Mouse (Mus musculus): ENCODE data around the gene Astn2.

Astn2 gene

DNA sequence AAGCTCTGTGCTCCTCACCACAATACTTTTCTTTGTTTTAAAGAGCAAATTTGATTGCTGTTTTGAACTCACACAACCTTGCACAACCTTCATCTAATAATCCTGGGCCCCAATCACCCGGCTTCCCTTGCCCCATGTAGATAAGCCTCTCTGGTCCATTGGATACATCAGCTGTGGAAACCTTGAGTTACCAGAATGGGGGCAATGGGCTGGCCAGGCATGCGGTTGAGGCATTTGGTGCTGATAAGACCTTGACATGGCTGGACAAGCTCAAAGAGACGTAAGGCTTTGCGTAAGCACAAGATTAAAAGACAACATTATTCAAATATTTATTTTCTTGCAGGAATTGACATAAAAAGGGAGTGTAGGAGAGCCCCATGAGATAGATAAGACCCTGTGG, 988.9 kb downstream of the Astn2 start:
- no peaks in the 10 kb centered on the region for H3K36me3 ChIP-seq (ENCODE audit: insufficient read depth, low read length)
- no peaks in the 10 kb centered on the region for H3K9me3 ChIP-seq (ENCODE audit: low read length)
- H3K4me3 ChIP-seq (replicated peaks; ENCODE audit: low read length), result no peak overlapping the region
- TF ChIP-seq NANOG (IDR thresholded peaks at IDR 0.05; ENCODE audit: borderline replicate concordance, low read length), result no peak
- no peaks in the 10 kb centered on the region for H3K27me3 ChIP-seq (ENCODE audit: insufficient read depth, low read length)
- H3K4me1 ChIP-seq (replicated peaks; ENCODE audit: low read depth, low read length), result peaks cover 5% of the 10 kb centered on the region; the same call in 1 of the 2 replicates

DNA sequence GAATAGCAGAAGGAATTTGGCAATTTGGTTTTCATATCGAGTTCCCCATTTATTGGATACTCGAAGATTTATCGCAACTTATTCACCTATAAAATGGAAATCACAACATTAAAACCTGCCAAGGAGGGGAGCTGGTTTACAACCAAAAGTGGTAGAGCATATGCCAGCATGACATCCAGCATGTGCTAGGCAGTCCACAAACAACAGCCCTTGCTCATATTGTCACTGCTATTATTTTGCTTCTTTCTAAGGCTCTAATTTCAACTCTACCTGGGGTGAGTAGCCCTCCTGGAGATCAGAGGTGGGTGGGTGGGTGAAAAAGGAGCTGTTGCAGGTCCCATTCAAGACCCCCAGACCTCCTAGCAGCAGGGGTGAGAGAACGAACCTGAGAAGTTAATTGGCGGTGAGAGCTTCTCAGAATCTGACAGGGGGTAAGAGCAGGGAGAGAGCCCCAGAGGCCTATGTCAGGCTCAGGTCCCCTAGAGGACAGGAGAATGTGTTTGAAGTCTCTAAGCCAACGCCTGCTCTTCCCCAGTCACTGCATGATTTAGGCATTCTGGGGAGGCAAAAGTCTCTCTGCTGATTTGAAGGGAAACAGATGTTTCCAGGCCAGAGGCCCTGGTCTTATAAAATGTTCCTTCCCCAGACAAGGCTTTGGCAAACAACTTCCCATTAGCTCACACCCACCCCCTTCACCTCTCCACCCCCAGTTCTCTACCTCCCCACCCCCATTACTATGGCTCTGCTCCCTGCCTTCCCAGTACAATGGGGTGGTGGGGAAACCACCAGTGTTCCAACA, 1001.4 kb downstream of the Astn2 start:
- TF ChIP-seq NANOG (IDR thresholded peaks at IDR 0.05; ENCODE audit: borderline replicate concordance, low read length) (no peak), CTCF (conservative IDR thresholded peaks at IDR 0.05; ENCODE audit: low read length) (no peak), POU5F1 (IDR thresholded peaks at IDR 0.05; ENCODE audit: borderline replicate concordance, low read length) (no peak)
- Histone ChIP-seq H3K36me3 (ENCODE audit: insufficient read depth, low read length) (no peaks in the 10 kb centered on the region), H3K4me3 (replicated peaks; ENCODE audit: low read length) (no peak overlapping the region), H3K4me1 (replicated peaks; ENCODE audit: low read depth, low read length) (no peaks in the 10 kb centered on the region), H3K9me3 (ENCODE audit: low read length) (no peaks in the 10 kb centered on the region), H3K27me3 (ENCODE audit: insufficient read depth, low read length) (0 out of 2 replicates have a peak, but pooled peaks cover 2% of the 10 kb centered on the region)

DNA sequence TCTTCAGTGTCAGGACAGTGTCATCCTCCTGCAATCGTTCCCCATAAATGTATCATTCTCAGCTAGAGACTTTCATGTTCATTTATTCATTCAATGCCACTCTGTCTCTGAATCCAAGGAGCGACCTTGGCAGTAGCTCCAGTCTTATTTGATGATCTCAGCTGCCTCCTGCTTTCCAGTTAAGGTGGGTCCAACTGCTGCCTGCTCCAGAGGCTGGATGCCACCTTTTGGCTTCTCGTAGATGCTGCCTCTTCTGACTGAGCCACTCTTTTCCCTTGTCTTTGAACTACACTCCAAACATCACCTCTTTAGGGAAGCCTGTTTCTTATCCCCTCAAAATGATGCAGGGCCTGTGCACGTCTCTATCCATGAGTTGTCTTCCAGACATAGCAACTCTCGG, 1002.1 kb downstream of the Astn2 start:
- TF ChIP-seq POU5F1 (IDR thresholded peaks at IDR 0.05; ENCODE audit: borderline replicate concordance, low read length), result no peak
- Histone ChIP-seq H3K4me3 (replicated peaks; ENCODE audit: low read length) (no peak overlapping the region), H3K9me3 (ENCODE audit: low read length) (no peaks in the 10 kb centered on the region)

DNA sequence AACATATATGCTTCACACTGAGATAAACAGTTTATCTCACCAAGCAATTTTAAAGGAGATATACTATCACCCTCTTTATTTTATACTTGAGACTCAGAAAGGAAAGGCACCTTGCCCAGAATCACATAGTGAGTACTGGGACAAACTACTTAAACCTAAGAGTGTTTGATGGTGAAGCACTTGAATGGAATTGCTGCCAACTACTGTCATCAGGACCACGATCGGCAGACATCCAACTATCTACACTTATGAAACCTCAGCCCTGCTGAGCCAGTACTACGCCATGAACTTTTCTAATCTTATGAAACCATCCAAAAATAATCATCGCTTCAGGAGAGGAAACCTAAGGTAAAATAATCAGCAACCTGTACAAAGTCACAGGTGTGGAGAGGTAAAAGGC, 1005.0 kb downstream of the Astn2 start:
- H3K9me3 ChIP-seq (ENCODE audit: low read length), result no peaks in the 10 kb centered on the region
- H3K27me3 ChIP-seq (ENCODE audit: insufficient read depth, low read length), result 0 out of 2 replicates have a peak, but pooled peaks cover 2% of the 10 kb centered on the region
- no peaks in the 10 kb centered on the region for H3K36me3 ChIP-seq (ENCODE audit: insufficient read depth, low read length)
- no peak for TF ChIP-seq POU5F1 (IDR thresholded peaks at IDR 0.05; ENCODE audit: borderline replicate concordance, low read length)
- TF ChIP-seq CTCF (conservative IDR thresholded peaks at IDR 0.05; ENCODE audit: low read length), result no peak
- TF ChIP-seq NANOG (IDR thresholded peaks at IDR 0.05; ENCODE audit: borderline replicate concordance, low read length), result no peak
- no peaks in the 10 kb centered on the region for H3K4me1 ChIP-seq (replicated peaks; ENCODE audit: low read depth, low read length)
- no peak overlapping the region for H3K4me3 ChIP-seq (replicated peaks; ENCODE audit: low read length)

More for the DNA sequence above, 1002.1 kb downstream of the Astn2 start:
- Histone ChIP-seq H3K36me3 (ENCODE audit: insufficient read depth, low read length) (no peaks in the 10 kb centered on the region), H3K4me1 (replicated peaks; ENCODE audit: low read depth, low read length) (no peaks in the 10 kb centered on the region), H3K27me3 (ENCODE audit: insufficient read depth, low read length) (0 out of 2 replicates have a peak, but pooled peaks cover 2% of the 10 kb centered on the region)

DNA sequence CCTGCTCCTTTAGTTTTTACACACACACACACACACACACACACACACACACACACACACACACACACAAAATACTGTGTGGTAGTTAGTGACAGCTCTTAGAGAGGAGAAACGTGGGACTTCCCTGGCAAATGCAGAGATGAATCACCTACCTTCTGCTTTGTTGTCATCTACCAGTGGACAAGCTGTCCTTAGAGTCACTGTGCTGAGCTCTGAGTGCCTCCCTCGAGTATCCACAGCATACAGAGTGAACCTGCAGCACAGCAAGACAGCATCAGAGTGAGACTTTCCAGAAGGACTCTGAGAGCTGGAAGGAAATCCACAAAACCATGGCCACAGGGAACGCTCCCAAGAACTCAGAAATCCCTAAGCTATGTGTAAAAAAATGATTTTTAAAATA, 1007.6 kb downstream of the Astn2 start:
- TF ChIP-seq NANOG (IDR thresholded peaks at IDR 0.05; ENCODE audit: borderline replicate concordance, low read length), result no peak
- no peak for TF ChIP-seq POU5F1 (IDR thresholded peaks at IDR 0.05; ENCODE audit: borderline replicate concordance, low read length)
- no peak for TF ChIP-seq CTCF (conservative IDR thresholded peaks at IDR 0.05; ENCODE audit: low read length)
- H3K4me3 ChIP-seq (replicated peaks; ENCODE audit: low read length), result no peak overlapping the region

DNA sequence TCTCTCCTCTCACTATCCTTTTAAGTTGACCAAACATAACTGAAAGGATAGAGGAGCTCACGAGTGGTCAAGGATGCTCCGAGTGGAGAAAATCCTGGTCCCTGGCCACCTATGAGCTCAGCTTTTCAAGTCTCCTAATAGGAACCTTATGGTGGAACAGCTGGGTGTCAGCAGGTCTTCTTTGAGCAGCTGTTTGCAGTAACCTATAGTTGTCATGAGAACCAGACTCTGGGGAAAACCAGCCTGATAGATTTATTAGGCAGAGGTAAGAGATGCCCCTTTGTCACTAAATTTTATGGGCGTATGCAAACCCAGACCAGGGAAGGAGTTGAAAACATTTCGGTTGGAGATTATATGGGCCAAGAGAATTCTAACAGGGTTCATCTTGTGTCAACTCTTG, 1013.4 kb downstream of the Astn2 start:
- no peaks in the 10 kb centered on the region for H3K9me3 ChIP-seq (ENCODE audit: low read length)
- H3K4me3 ChIP-seq (replicated peaks; ENCODE audit: low read length), result no peak overlapping the region
- H3K4me1 ChIP-seq (replicated peaks; ENCODE audit: low read depth, low read length), result no peaks in the 10 kb centered on the region
- H3K27me3 ChIP-seq (ENCODE audit: insufficient read depth, low read length), result no peaks in the 10 kb centered on the region
- no peaks in the 10 kb centered on the region for H3K36me3 ChIP-seq (ENCODE audit: insufficient read depth, low read length)
- TF ChIP-seq CTCF (conservative IDR thresholded peaks at IDR 0.05; ENCODE audit: low read length) (no peak), NANOG (IDR thresholded peaks at IDR 0.05; ENCODE audit: borderline replicate concordance, low read length) (no peak), POU5F1 (IDR thresholded peaks at IDR 0.05; ENCODE audit: borderline replicate concordance, low read length) (no peak)

More for the DNA sequence above, 1007.6 kb downstream of the Astn2 start:
- Histone ChIP-seq H3K27me3 (ENCODE audit: insufficient read depth, low read length) (0 out of 2 replicates have a peak, but pooled peaks cover 2% of the 10 kb centered on the region), H3K9me3 (ENCODE audit: low read length) (no peaks in the 10 kb centered on the region), H3K4me1 (replicated peaks; ENCODE audit: low read depth, low read length) (no peaks in the 10 kb centered on the region), H3K36me3 (ENCODE audit: insufficient read depth, low read length) (no peaks in the 10 kb centered on the region)

DNA sequence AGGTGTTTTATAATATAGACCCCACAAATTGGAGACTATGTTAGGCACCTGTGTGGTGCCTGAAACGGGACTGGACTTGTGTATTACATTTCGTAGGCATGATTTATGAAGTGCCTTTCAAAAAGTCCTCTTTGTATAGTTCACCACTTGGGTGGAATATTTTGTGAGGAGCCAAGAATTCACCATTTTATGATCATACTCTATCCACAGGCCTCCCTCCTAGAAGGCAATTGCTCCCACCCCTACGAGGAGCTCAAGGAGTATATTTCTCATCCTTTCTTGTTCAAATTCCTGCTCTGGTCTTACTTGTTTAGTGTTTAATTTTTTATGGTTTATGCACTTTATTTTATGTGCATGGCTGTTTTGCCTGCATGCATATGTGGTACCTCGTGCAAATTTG, 1021.3 kb downstream of the Astn2 start:
- no peaks in the 10 kb centered on the region for H3K36me3 ChIP-seq (ENCODE audit: insufficient read depth, low read length)
- no peaks in the 10 kb centered on the region for H3K27me3 ChIP-seq (ENCODE audit: insufficient read depth, low read length)
- TF ChIP-seq CTCF (conservative IDR thresholded peaks at IDR 0.05; ENCODE audit: low read length), result no peak
- no peak for TF ChIP-seq POU5F1 (IDR thresholded peaks at IDR 0.05; ENCODE audit: borderline replicate concordance, low read length)
- TF ChIP-seq NANOG (IDR thresholded peaks at IDR 0.05; ENCODE audit: borderline replicate concordance, low read length), result no peak
- H3K9me3 ChIP-seq (ENCODE audit: low read length), result no peaks in the 10 kb centered on the region
- no peak overlapping the region for H3K4me3 ChIP-seq (replicated peaks; ENCODE audit: low read length)
- no peaks in the 10 kb centered on the region for H3K4me1 ChIP-seq (replicated peaks; ENCODE audit: low read depth, low read length)

DNA sequence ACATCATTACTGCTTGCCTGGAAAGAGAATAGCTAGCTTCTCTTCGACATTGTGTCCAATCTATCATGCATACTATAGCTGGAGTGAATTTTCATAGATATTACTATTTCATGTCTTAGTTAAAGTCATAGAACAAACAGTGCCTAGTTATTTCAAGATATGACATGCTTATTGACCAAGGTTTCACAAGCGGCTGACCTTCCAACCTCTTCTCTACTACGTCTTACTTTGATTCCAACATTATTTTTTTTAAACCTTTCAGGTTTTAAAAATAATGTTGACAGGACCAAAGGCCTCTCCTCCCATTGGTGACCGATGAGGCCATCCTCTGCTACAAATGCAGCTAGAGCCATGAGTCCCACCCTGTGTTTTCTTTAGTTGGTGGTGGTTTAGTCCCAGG, 1025.0 kb downstream of the Astn2 start:
- no peaks in the 10 kb centered on the region for H3K27me3 ChIP-seq (ENCODE audit: insufficient read depth, low read length)
- TF ChIP-seq NANOG (IDR thresholded peaks at IDR 0.05; ENCODE audit: borderline replicate concordance, low read length) (no peak), CTCF (conservative IDR thresholded peaks at IDR 0.05; ENCODE audit: low read length) (no peak), POU5F1 (IDR thresholded peaks at IDR 0.05; ENCODE audit: borderline replicate concordance, low read length) (no peak)
- H3K36me3 ChIP-seq (ENCODE audit: insufficient read depth, low read length), result no peaks in the 10 kb centered on the region
- H3K4me1 ChIP-seq (replicated peaks; ENCODE audit: low read depth, low read length), result no peaks in the 10 kb centered on the region
- no peak overlapping the region for H3K4me3 ChIP-seq (replicated peaks; ENCODE audit: low read length)
- H3K9me3 ChIP-seq (ENCODE audit: low read length), result no peaks in the 10 kb centered on the region

DNA sequence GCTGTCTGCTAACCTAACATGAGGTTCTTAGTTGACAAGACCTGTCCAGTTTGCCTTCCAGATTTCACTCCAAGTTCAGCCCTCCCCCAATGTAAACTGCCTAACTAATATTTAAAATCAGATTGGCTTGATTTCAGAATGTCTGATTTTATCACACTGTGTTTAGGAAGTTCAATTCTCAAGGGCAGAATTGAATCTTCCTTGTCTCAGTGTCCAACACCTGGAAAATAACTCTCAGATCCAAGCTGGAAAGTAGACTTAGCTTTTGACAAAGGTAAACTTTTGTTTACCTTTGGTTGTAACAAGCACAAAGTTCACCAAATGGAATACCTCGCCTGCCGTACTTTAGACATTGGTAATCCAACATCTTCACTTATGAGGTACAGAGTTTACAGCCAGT, 1027.8 kb downstream of the Astn2 start:
- no peaks in the 10 kb centered on the region for H3K4me1 ChIP-seq (replicated peaks; ENCODE audit: low read depth, low read length)
- no peak overlapping the region for H3K4me3 ChIP-seq (replicated peaks; ENCODE audit: low read length)
- no peak for TF ChIP-seq NANOG (IDR thresholded peaks at IDR 0.05; ENCODE audit: borderline replicate concordance, low read length)
- no peak for TF ChIP-seq POU5F1 (IDR thresholded peaks at IDR 0.05; ENCODE audit: borderline replicate concordance, low read length)
- no peak for TF ChIP-seq CTCF (conservative IDR thresholded peaks at IDR 0.05; ENCODE audit: low read length)
- H3K9me3 ChIP-seq (ENCODE audit: low read length), result no peaks in the 10 kb centered on the region
- no peaks in the 10 kb centered on the region for H3K36me3 ChIP-seq (ENCODE audit: insufficient read depth, low read length)
- no peaks in the 10 kb centered on the region for H3K27me3 ChIP-seq (ENCODE audit: insufficient read depth, low read length)

Data from E14TG2a.4 (cell line).